Mouse (Mus musculus) Patski (cell line): ENCODE results near the gene Gm26566. TPM values are rescaled to one million over a fixed set of nuclear protein-coding genes. Genes with fewer than 3 reads are reported as not detected.
"Not testable (repeated sequence)": the region's sequence is repeated elsewhere in the genome, so short reads cannot be mapped to it uniquely, and the experiment has no call there.

Experiments used
- ATAC-seq: fragments of 100-300 bp; one replicate; pipeline ENCODE4 v1.8.0; 2021
- CTCF ChIA-PET: fragments of 350-600 bp; sonication (Branson Sonifier 250); formaldehyde crosslinking; loops from one replicate; lab custom pipeline; 2022; ENCODE audit warnings: inconsistent platforms; lab: Charles Lee
- POLR2A ChIA-PET: fragments of 350-600 bp; sonication (Branson Sonifier 250); formaldehyde crosslinking; loops from one replicate; lab custom pipeline; 2022; ENCODE audit warnings: antibody characterized with exemption, inconsistent platforms; lab: Charles Lee
- DNase-seq: peaks from one replicate; pipeline ENCODE4 v3.0.0-alpha.2; 2011; ENCODE audit warnings: low read depth, low spot score
- H3K27me3 ChIP-seq: fragments of 371-371 bp; one replicate; pipeline ENCODE4 v1.5.1; 2021
- in situ Hi-C: fragments of 300-500 bp; cut with MboI; formaldehyde crosslinking; loops from 3 replicates; pipeline ENCODE4 v1.11.1; 2018; ENCODE audit warnings: low pct_unique_long_range_greater_than_20kb, mixed read lengths
- polyA plus RNA-seq: library from polyadenylated mRNA; unstranded; gene quantifications from one replicate; pipeline ENCODE4 v1.2.3, GENCODE M21; 2021

Gene Gm26566
- polyA plus RNA-seq, 1 experiment from 2014 or later: 1.3 TPM

- CTCF ChIA-PET, POLR2A ChIA-PET, H3K27me3 ChIP-seq, DNase-seq, ATAC-seq: not testable (repeated sequence)
- in situ Hi-C loops: loop anchor here (25.0 kb wide), 3 partner anchors 101 to 376 kb away; partner anchors contain the start of genes Ifna1 and Mtap
Observed at GRCm38 (mm10) chr4:88761776-88762175, 40.2 kb downstream of the Gm26566 start.

- POLR2A ChIA-PET, ATAC-seq, H3K27me3 ChIP-seq, CTCF ChIA-PET, DNase-seq: not testable (repeated sequence)
- in situ Hi-C loops: loop anchor here (25.0 kb wide), 3 partner anchors 100 to 375 kb away; partner anchors contain the start of genes Ifna1 and Mtap
Observed at GRCm38 (mm10) chr4:88762341-88762740, 40.7 kb downstream of the Gm26566 start.

- DNase-seq, ATAC-seq, H3K27me3 ChIP-seq, CTCF ChIA-PET, POLR2A ChIA-PET: not testable (repeated sequence)
- in situ Hi-C loops: loop anchor here (25.0 kb wide), 3 partner anchors 99 to 374 kb away; partner anchors contain the start of genes Ifna1 and Mtap
Observed at GRCm38 (mm10) chr4:88763384-88764018, 41.9 kb downstream of the Gm26566 start.

Other genes with a start within 250 kb of the Gm26566 start
- gene Ifnb1, start 199.0 kb upstream of the Gm26566 start, polyA plus RNA-seq: not detected
- not detected for gene Ifna15, start 163.6 kb upstream of the Gm26566 start, polyA plus RNA-seq
- gene Ifna14, start 150.0 kb upstream of the Gm26566 start, polyA plus RNA-seq: not detected
- gene Ifna9, start 129.4 kb upstream of the Gm26566 start, polyA plus RNA-seq: not detected
- not detected for gene Ifna12, start 118.4 kb upstream of the Gm26566 start, polyA plus RNA-seq
- gene C87499, start 87.4 kb upstream of the Gm26566 start, polyA plus RNA-seq: not detected
- gene Ifna13, start 77.3 kb upstream of the Gm26566 start, polyA plus RNA-seq: not detected
- not detected for gene Ifna16, start 44.9 kb upstream of the Gm26566 start, polyA plus RNA-seq
- gene Ifna2, start 37.9 kb upstream of the Gm26566 start, polyA plus RNA-seq: not detected
- not detected for gene Ifnab, start 30.4 kb upstream of the Gm26566 start, polyA plus RNA-seq
- gene Klhl9, start 660 bp downstream of the Gm26566 start, polyA plus RNA-seq: 18.2 TPM
- not detected for gene Gm13271, start 33.1 kb downstream of the Gm26566 start, polyA plus RNA-seq
- gene Gm13283, start 38.3 kb downstream of the Gm26566 start, polyA plus RNA-seq: not detected
- gene Gm13290, start 52.0 kb downstream of the Gm26566 start, polyA plus RNA-seq: 2.7 TPM
- not detected for gene Gm13289, start 55.1 kb downstream of the Gm26566 start, polyA plus RNA-seq
- gene Gm13272, start 58.0 kb downstream of the Gm26566 start, polyA plus RNA-seq: not detected
- not detected for gene Ifnz, start 60.3 kb downstream of the Gm26566 start, polyA plus RNA-seq
- 2.4 TPM for gene Gm13276, start 63.9 kb downstream of the Gm26566 start, polyA plus RNA-seq
- not detected for gene Gm13277, start 66.8 kb downstream of the Gm26566 start, polyA plus RNA-seq
- gene Gm13278, start 69.7 kb downstream of the Gm26566 start, polyA plus RNA-seq: not detected
- not detected for gene Gm13275, start 72.7 kb downstream of the Gm26566 start, polyA plus RNA-seq
- gene Gm13279, start 75.6 kb downstream of the Gm26566 start, polyA plus RNA-seq: not detected
- gene Gm13285, start 77.9 kb downstream of the Gm26566 start, polyA plus RNA-seq: 1.1 TPM
- 2.1 TPM for gene Gm13287, start 81.4 kb downstream of the Gm26566 start, polyA plus RNA-seq
- gene Gm13288, start 83.7 kb downstream of the Gm26566 start, polyA plus RNA-seq: 0.22 TPM
- gene Ifna7, start 94.4 kb downstream of the Gm26566 start, polyA plus RNA-seq: not detected
- gene Ifna11, start 98.2 kb downstream of the Gm26566 start, polyA plus RNA-seq: not detected
- gene Ifna6, start 105.6 kb downstream of the Gm26566 start, polyA plus RNA-seq: not detected
- not detected for gene Ifna5, start 113.7 kb downstream of the Gm26566 start, polyA plus RNA-seq
- gene Ifna4, start 120.1 kb downstream of the Gm26566 start, polyA plus RNA-seq: not detected
- not detected for gene Ifna1, start 128.3 kb downstream of the Gm26566 start, polyA plus RNA-seq
- 0.15 TPM for gene Ifne, start 158.4 kb downstream of the Gm26566 start, polyA plus RNA-seq